Mouse (Mus musculus): ENCODE data around the gene Bbip1.

DNA sequence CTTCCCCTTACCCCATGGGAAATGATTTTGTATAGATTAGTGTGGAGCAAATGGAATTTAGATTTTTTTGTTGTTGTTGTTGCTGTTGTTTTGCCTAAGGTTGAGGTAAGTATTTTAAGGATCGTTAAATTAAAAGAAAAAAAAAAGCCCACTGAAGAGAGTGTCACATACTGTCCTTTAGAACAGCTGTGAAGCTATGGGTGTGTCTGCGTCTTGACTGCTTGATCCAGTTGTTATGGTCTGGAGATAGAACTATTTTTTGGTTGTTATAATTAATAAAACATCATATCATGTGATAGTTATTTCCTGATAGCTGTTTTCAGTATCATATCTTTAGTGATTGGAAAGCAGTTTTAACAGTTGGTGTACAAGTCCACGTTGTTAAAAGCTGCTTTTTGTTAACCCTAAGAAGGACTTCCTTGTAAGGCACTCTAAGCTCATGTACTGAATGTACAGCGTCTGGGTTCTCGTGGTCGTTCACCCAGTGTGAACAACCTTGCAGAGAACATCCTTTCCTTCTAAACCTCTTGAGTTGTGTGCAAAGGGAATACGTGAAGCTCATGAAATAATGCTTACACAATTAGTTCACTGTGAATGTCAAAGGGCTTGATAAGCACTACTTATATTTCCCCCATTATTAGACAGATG lies 39.5 kb downstream of the Bbip1 start:
- no peak for TF ChIP-seq POLR2A (IDR thresholded peaks at IDR 0.05; ENCODE audit: low read depth, low read length)
- no peak for TF ChIP-seq CTCF (IDR thresholded peaks at IDR 0.05; ENCODE audit: extremely low read depth, insufficient read length, insufficient replicate concordance, low read depth, low read length)
